Mouse (Mus musculus): Measurements from ENCODE around the gene Bcl2.

GRCm38 (mm10) chr1:106616955-106617354 is 97.1 kb downstream of the Bcl2 start:
- TF ChIP-seq MAZ (IDR thresholded peaks at IDR 0.05; ENCODE audit: low read depth, low read length), result no peak; the same call in 1 of the 2 replicates
- no peak for TF ChIP-seq CTCF (conservative IDR thresholded peaks at IDR 0.05 in 1 of 2, IDR thresholded peaks at IDR 0.05 in 1 of 2; ENCODE audit: low read depth in 2 of 2, low read length in 2 of 2)
- TF ChIP-seq USF1 (IDR thresholded peaks at IDR 0.05; ENCODE audit: low read depth, low read length), result no peak
- no peak for TF ChIP-seq ZMIZ1 (IDR thresholded peaks at IDR 0.05; ENCODE audit: low read depth, low read length)
- no peak for TF ChIP-seq POLR2A (IDR thresholded peaks at IDR 0.05; ENCODE audit: low read depth, low read length)
- no peak for TF ChIP-seq ZNF384 (IDR thresholded peaks at IDR 0.05; ENCODE audit: low read depth, low read length)
- TF ChIP-seq EP300 (IDR thresholded peaks at IDR 0.05; ENCODE audit: low read length), result no peak
- TF ChIP-seq HCFC1 (IDR thresholded peaks at IDR 0.05; ENCODE audit: low read depth, low read length), result no peak
- TF ChIP-seq ELF1 (IDR thresholded peaks at IDR 0.05; ENCODE audit: low read depth, low read length), result no peak
- TF ChIP-seq NELFE (IDR thresholded peaks at IDR 0.05; ENCODE audit: low read depth, low read length), result no peak
- no peak for TF ChIP-seq RAD21 (IDR thresholded peaks at IDR 0.05; ENCODE audit: low read depth, low read length)
